Mouse (Mus musculus): ENCODE data around the gene Olfm1.

Olfm1 gene

GRCm38 (mm10) chr2:28204677-28205466 lies 12.1 kb downstream of the Olfm1 start:
- no peak for DNase-seq (ENCODE audit: low read depth, low spot score)

DNA sequence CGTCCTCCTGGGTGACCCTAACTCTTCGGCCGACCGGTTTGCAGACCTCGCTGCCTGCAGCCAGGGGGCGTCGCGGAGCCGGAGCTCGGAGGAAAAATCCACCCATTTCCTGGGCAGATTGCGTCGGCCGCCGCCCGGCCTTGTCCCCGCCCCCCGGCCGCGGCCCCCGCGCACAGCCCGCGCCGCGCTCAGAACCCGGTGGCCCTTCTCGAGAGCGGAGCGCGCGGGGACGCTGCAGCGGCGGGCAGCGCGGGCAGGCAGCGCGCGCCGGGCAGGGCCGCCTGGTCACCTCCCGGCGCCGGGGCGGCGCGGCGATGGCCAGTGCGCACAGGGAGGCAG lies 12.6 kb downstream of the Olfm1 start:
- peak; percentile 73 for DNase-seq (ENCODE audit: low read depth, low spot score)

GRCm38 (mm10) chr2:28205870-28206421 lies 13.2 kb downstream of the Olfm1 start:
- DNase-seq (ENCODE audit: low read depth, low spot score): no peak

GRCm38 (mm10) chr2:28206472-28206871 lies 13.7 kb downstream of the Olfm1 start:
- DNase-seq (ENCODE audit: low read depth, low spot score): no peak

- no peak for DNase-seq (ENCODE audit: low read depth, low spot score)
These were observed 14.5 kb downstream of the Olfm1 start for GRCm38 (mm10) chr2:28207200-28207750.

GRCm38 (mm10) chr2:28208130-28208745 lies 15.4 kb downstream of the Olfm1 start:
- no peak for DNase-seq (ENCODE audit: low read depth, low spot score)

DNA sequence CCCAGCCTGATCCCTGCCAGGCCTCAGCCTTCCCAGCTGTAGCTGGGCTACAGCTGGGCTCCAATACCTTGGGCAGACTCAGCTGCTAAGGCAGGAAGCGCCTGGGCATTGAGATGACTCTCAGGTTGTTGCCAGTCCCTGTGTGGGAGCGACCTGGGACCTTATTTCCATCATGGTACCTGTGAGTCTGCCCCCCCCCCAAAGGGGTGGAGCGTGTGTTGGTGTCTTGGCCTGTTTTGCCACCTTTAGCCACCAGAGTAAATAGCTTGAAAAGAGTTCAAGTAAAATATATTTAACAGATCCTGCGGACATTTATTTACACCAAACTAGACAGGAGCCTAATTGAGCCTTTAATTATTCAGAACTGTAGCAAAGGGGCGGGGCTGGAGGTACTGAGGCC lies 16.4 kb downstream of the Olfm1 start:
- no peak for DNase-seq (ENCODE audit: low read depth, low spot score)

DNA sequence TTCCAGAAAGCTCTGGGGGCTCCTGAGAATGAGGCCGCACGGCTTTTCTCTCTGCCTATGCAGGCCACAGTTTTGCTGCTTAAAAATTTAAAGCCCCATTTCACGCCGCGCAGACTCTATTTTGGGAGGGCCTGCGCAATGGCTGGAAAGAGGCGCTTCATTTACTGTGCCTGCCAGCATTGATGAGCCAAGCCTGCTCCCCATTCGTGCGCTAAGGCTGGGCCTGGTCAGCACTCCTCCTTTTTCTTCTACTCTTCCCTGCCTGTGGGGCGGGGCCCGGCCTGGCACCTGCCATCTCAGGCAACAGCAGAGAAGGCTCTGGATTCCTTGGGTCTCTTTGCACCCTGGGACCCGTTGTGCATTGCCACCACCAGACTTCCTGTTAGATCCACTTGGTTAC lies 16.9 kb downstream of the Olfm1 start:
- DNase-seq (ENCODE audit: low read depth, low spot score): no peak

DNA sequence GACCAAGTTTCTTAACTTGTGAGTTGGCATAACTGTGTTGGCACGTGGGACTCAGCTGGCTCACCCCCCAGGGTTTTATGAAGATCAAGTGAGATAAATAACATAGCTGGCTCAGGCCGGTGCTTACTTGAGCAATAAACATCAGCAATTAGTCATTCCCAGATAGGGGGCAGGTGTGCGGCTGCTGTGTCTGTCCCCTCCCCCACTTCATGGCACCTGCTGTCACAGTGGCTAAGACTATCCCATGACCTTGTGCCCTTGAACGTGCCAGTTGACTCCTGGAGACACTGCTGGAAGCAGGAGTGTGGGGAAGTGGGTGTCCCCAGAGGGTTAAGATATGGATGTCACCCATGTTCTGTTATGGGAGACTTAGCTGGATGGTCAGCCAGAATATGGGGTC lies 17.5 kb downstream of the Olfm1 start:
- DNase-seq (ENCODE audit: low read depth, low spot score): no peak

DNA sequence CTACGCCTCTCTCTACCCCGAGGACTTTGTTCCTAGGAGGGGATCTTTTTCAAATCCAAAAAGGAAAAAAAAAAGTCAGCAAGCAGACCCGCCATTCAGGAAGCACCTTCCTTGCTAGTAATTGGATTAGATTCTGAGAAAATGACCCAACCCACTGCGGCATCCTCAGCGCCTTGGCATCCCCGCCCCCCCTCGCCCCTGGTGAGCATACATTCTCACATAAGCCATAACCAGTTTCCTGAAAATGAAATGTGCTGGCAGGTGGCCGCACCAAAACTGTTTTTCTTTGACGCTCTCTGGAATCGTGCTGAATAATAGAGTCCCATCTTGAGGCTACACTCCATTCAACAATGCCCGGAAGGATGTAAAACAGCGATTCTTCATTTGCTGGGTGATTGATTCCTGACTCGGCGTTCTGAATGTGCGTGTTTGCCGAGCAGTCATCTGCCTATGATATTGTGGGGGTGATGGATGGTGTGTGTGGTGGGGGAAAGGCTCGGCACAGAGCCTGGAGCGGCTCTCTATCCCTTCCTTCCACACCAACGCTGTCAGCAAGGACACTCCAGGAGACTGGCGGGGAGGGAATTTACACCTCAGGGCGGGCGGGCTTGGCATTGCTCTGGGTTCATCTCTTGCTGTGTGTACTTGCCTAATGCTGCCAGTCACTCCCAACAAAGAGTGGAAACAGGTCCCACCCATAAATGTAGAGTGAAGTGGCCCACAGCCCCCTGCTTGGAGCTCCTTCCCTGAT lies 18.9 kb downstream of the Olfm1 start:
- no peak for DNase-seq (ENCODE audit: low read depth, low spot score)

GRCm38 (mm10) chr2:28212911-28213310 lies 20.1 kb downstream of the Olfm1 start:
- DNase-seq (ENCODE audit: low read depth, low spot score): no peak

GRCm38 (mm10) chr2:28216211-28216775 lies 23.5 kb downstream of the Olfm1 start:
- no peak for DNase-seq (ENCODE audit: low read depth, low spot score)

DNA sequence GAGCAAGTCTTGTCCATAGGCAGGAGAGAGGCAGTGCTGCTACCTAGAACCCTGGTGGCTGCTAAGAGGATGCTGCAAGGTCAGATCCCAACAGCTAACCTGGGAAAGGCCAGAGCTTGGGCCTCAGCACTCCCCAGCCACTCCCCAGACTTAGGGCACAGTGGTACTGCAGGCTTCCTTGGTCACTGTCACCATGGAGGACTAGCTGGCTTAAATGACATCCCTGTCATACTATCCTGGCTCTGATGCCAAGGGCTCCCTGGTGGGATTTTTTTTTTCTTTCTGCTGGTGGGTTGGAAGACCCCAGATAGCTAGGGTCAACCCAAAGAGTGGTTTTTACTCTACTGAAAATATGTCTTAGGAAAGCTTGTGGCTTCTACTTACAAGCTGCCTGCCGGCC lies 25.0 kb downstream of the Olfm1 start:
- no peak for DNase-seq (ENCODE audit: low read depth, low spot score)

DNA sequence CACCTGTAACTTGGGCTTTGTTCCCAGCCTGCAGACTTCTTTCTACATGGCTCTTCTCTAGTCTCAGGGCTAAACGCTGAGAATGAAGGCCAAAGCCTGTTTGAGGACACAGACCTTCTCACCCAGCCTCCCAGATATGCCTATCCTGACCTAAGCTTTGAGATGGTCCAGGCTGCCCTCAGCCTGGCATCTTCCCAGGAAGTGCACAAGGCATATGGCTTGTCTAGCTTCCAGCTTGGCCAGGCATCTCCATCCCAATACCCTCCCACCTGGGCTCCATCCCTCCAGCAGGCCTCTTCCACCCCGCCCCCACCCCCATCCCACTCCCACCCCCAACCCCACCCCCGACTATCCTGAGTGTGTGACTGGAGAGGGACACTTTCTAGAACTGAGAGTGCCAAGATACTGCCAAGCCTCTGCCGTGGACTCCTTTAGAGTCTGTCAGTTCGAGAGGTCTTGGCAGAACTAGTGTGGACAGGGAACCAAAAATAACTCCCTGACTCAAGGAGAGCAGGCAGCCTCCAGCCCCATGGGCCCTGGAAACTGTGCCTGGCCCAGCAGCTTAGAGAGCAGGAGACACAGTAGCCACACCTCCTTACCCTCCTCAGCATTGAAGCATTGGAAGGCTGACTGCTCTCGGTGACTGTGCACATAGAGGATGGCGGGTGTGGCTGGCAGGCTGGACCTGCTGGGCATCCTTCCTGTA lies 26.0 kb downstream of the Olfm1 start:
- no peak for DNase-seq (ENCODE audit: low read depth, low spot score)

DNA sequence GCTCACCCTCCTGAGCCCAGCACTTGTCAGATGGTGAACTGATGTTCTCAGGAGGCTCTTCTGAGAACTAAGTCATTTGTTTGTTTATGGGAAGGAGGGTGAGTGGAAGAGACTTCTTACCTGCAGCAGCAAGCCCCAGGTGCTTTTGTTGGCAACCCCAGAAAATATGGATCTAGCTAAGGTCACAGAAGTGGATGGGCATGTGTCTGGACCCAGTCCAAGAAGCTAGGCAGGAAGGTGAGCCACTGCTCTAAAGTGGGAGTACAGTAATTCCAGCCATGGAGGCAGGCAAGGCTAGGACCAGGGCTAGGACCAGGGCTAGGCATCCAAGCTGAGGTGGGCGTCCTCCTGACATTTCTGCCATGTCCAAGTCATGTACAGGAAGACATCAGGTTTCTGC lies 26.8 kb downstream of the Olfm1 start:
- DNase-seq (ENCODE audit: low read depth, low spot score): no peak

DNA sequence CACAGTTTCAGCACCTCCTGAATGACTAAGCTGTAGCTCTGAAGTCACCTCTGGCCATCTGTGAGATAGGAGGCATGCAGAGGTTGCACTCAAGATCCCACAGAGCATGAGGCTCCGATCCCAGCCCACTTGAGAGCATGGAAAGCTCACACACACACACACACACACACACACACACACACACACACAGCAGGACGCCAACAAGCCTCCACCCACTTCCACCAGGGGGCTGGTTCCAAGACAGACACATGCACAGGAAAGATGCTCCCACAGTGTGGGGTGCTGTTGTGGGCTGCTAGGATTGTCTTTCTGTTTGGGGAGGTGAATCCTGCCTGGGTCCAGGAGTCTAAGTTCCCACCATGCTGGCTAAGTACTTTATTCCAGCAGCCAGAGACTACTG lies 29.0 kb downstream of the Olfm1 start:
- DNase-seq (ENCODE audit: low read depth, low spot score): no peak

GRCm38 (mm10) chr2:28224819-28225218 lies 32.0 kb downstream of the Olfm1 start:
- DNase-seq (ENCODE audit: low read depth, low spot score): no peak

GRCm38 (mm10) chr2:28225906-28226305 lies 33.1 kb downstream of the Olfm1 start:
- DNase-seq (ENCODE audit: low read depth, low spot score): no peak

DNA sequence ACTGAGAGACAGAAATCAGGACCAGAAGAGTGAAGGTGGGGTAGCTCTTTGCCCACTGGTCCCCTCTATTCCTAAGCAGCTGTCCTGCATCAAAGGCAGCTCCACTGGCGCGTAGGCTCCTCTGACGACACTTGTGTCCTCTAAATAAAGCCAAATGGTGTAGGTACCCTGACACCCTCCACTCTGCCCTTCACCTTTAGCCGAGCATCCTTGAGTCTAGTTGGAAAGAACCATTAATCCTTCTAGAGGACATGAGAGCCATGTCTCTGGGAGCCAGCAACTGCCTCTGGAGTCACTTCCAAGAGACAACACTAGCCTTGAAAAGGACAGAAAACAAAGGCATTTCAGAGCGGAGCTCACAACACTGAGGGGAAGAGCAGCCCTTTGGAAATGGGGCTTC lies 34.2 kb downstream of the Olfm1 start:
- DNase-seq (ENCODE audit: low read depth, low spot score): no peak

DNA sequence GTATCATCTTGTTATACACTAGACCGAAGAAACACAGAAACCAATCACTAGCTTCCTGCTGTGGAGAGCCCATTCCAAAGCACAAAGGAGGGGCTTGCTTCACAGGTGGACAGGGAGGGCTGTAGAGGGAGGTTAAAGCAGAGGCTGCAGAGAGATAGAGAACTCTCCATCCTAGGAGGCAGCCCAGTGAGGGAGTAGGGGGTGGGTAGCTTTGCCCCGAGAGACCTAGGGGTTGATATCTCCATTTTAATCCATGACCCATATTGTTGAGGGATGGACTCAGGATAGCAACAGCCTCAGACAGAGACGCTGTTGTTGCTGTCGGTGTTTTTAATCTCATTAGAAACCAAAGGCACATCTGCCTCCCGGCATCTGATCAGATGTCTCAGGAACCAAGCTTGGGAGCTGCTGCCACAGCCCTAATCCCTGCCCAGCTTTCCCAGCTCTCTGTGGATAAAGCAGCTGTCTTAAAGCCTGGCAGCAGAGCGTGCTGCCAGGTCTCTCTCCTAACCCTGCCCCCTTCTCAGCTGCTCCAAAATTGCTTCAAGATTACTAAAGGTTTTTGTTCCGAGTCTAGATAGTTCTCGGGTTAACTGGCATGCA lies 34.9 kb downstream of the Olfm1 start:
- no peak for DNase-seq (ENCODE audit: low read depth, low spot score)

- no peak for DNase-seq (ENCODE audit: low read depth, low spot score)
These were observed 35.6 kb downstream of the Olfm1 start for GRCm38 (mm10) chr2:28228364-28228763.

All from embryo, embryonic 11.5 days (tissue).